Mouse (Mus musculus) forebrain, embryonic 13.5 days (tissue): ENCODE measurements at regions not wholly inside any gene's neighbourhood (a gene's known extent, or its start where the extent isn't known, plus 50 kb on each side); places are given as distances from the start of the nearest gene placed in this dataset.
A peak's percentile ranks its signal among the peaks of the same experiment; 100 is the strongest.

Experiments
- ATAC-seq: fragments of 200-750 bp; cut with Nextera tagmentation; 2 replicates; pipeline ENCODE4 v1.8.0; 2017
- H3K27ac ChIP-seq: fragments of 300-500 bp; sonication (generic); 2 replicates; pipeline ENCODE4 v1.5.1; 2015; ENCODE audit warnings: inconsistent platforms, mild to moderate bottlenecking, moderate library complexity
- H3K27me3 ChIP-seq: fragments of 300-500 bp; sonication (generic); 2 replicates; pipeline ENCODE4 v1.6.1; 2015; ENCODE audit warnings: mild to moderate bottlenecking, inconsistent platforms
- H3K36me3 ChIP-seq: fragments of 300-500 bp; sonication (generic); 2 replicates; pipeline ENCODE4 v1.6.1; 2015; ENCODE audit warnings: mild to moderate bottlenecking, inconsistent platforms; ENCODE audit not compliant: poor library complexity, severe bottlenecking
- H3K4me1 ChIP-seq: fragments of 300-500 bp; sonication (generic); 2 replicates; pipeline ENCODE4 v1.6.1; 2015; ENCODE audit warnings: inconsistent platforms
- H3K4me2 ChIP-seq: fragments of 300-500 bp; sonication (generic); 2 replicates; pipeline ENCODE4 v1.6.1; 2015; ENCODE audit warnings: inconsistent platforms, mild to moderate bottlenecking, moderate library complexity
- H3K4me3 ChIP-seq: fragments of 300-500 bp; sonication (generic); 2 replicates; pipeline ENCODE4 v1.5.1; 2015; ENCODE audit warnings: mild to moderate bottlenecking, inconsistent platforms
- H3K9ac ChIP-seq: fragments of 300-500 bp; sonication (generic); 2 replicates; pipeline ENCODE4 v1.6.1; 2015; ENCODE audit warnings: mild to moderate bottlenecking, inconsistent platforms
- H3K9me3 ChIP-seq: fragments of 300-500 bp; sonication (generic); replicated peaks from 2 replicates; pipeline ENCODE4 v1.6.1; 2016; ENCODE audit warnings: inconsistent platforms
- WGBS: fragments of 180-500 bp; shearing (Covaris S2); methylation state at CpG from one replicate; pipeline ENCODE4 v1.1.7; 2015; 5-methylcytosine and 5-hydroxymethylcytosine counted together

GRCm38 (mm10) chr10:118501571-118501970 lies 60.7 kb downstream of the Ifng start:
- Histone ChIP-seq H3K4me3 (no peak overlapping the region), H3K36me3 (no peaks in the 10 kb centered on the region), H3K9ac (no peak overlapping the region), H3K4me1 (peaks cover 2% of the 10 kb centered on the region; the same call in 1 of the 2 replicates), H3K9me3 (no peaks in the 10 kb centered on the region), H3K27me3 (no peaks in the 10 kb centered on the region), H3K27ac (no peak overlapping the region), H3K4me2 (no peak overlapping the region)
- whole genome bisulfite sequencing: 83% methylated on average over 3 of the region's 3 CpGs
- no peak for ATAC-seq

GRCm38 (mm10) chr10:118504811-118505210 lies 64.0 kb downstream of the Ifng start:
- H3K4me1 ChIP-seq: peaks cover 2% of the 10 kb centered on the region; the same call in 1 of the 2 replicates
- 0 out of 2 replicates have a peak, but pooled peaks have one; percentile 50 for ATAC-seq
- WGBS: 55% methylated on average over 4 of the region's 4 CpGs

DNA sequence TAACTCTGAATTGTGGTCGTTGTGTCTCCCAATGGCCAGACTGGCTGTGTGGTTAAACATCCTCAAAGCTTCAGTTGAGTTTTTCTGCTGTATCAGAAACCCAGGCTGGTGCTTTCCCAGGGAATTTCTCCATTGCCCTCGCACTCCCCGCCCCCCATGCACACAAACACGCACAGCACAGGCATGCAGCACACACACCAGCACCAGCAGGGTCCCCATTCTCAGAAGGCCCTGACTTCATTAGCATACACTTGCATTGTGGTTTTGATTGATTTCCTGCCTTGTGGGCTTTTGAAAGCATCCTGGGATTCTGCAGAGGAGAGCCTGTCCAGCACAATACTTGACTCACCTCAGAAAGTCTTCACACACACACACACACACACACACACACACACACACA lies 65.3 kb downstream of the Ifng start:
- H3K27ac ChIP-seq: no peak overlapping the region
- H3K9me3 ChIP-seq: no peaks in the 10 kb centered on the region
- H3K4me1 ChIP-seq: peaks cover 2% of the 10 kb centered on the region; the same call in 1 of the 2 replicates
- WGBS: 46% methylated on average over 4 of the region's 4 CpGs
- H3K9ac ChIP-seq: no peak overlapping the region
- no peak overlapping the region for H3K4me3 ChIP-seq
- ATAC-seq: no peak
- no peak overlapping the region for H3K4me2 ChIP-seq
- no peaks in the 10 kb centered on the region for H3K27me3 ChIP-seq
- no peaks in the 10 kb centered on the region for H3K36me3 ChIP-seq

More at GRCm38 (mm10) chr10:118504811-118505210, 64.0 kb downstream of the Ifng start:
- no peak overlapping the region for H3K4me2 ChIP-seq
- no peak overlapping the region for H3K4me3 ChIP-seq
- H3K27me3 ChIP-seq: no peaks in the 10 kb centered on the region
- H3K36me3 ChIP-seq: no peaks in the 10 kb centered on the region
- no peak overlapping the region for H3K9ac ChIP-seq
- no peaks in the 10 kb centered on the region for H3K9me3 ChIP-seq
- no peak overlapping the region for H3K27ac ChIP-seq

DNA sequence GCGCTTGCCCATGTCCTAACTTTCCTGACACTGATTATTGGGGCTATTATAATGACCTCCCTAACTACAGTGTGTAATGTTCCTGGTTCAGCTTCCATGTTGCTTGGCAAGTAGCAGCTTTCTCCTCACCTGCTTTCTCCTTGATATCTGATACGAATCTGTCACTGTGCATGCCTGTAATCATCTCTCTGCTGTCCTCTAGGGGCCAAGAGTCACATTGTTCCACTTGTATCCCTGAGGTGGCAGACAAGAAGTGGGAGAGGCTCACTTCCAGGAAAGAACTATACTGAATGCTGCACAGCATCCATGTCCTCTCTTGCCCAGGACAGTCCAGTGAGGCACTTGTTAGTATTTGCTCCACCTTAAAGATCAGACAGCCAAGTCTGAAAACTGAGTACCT lies 66.8 kb downstream of the Ifng start:
- Histone ChIP-seq H3K4me1 (peaks cover 2% of the 10 kb centered on the region; the same call in 1 of the 2 replicates), H3K4me3 (no peak overlapping the region), H3K9me3 (no peaks in the 10 kb centered on the region), H3K4me2 (no peak overlapping the region), H3K36me3 (no peaks in the 10 kb centered on the region), H3K27ac (no peak overlapping the region), H3K9ac (no peak overlapping the region), H3K27me3 (no peaks in the 10 kb centered on the region)
- 60% methylated on average over 2 of the region's 2 CpGs for WGBS
- ATAC-seq: no peak

DNA sequence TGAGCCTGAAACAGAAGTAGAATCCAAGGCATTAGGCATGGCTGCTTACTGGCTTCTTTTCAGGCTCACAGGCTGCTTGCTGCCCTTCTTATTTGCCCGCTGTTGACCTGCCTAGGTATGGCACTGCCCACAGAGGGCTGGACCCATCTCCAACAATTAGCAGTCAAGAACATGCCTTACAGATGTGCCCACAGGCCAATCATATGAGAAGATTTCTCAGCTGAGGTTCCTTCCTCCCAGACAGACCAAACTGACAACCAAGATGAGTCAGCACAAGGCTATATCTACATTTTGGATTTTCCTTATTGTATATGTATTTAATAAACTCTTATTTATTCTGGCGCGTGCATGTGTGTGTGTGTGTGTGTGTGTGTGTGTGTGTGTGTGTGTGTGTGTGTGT lies 76.0 kb downstream of the Ifng start:
- 96% methylated on average over 3 of the region's 3 CpGs for WGBS
- no peak overlapping the region for H3K4me2 ChIP-seq
- H3K36me3 ChIP-seq: no peaks in the 10 kb centered on the region
- no peaks in the 10 kb centered on the region for H3K4me1 ChIP-seq
- H3K27ac ChIP-seq: no peak overlapping the region
- H3K9ac ChIP-seq: no peak overlapping the region
- no peak for ATAC-seq
- H3K4me3 ChIP-seq: no peak overlapping the region
- no peaks in the 10 kb centered on the region for H3K27me3 ChIP-seq
- H3K9me3 ChIP-seq: no peaks in the 10 kb centered on the region

DNA sequence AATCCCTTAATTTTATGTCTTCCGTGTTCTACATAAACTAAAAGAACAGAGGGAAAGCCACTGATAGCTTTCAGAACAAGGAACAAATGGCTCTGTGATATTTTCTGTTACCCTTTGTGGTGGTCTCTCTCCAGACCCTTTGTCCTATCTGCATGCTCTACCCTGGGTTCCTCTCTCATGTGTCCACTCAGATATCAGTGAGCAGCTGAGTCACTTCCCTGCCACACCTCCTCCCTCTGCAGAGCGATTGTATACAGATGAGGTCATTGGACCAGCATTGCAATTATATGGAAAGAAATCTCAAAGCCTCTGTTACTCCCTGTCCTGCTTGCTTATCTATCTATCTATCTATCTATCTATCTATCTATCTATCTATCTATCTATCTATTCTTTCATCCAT lies 77.1 kb downstream of the Ifng start:
- H3K36me3 ChIP-seq: no peaks in the 10 kb centered on the region
- H3K27me3 ChIP-seq: no peaks in the 10 kb centered on the region
- no peaks in the 10 kb centered on the region for H3K9me3 ChIP-seq
- no peak overlapping the region for H3K4me2 ChIP-seq
- no peak overlapping the region for H3K27ac ChIP-seq
- H3K4me1 ChIP-seq: no peaks in the 10 kb centered on the region
- no peak overlapping the region for H3K4me3 ChIP-seq
- no peak overlapping the region for H3K9ac ChIP-seq
- ATAC-seq: no peak
- 86% methylated on average over 2 of the region's 2 CpGs for WGBS

GRCm38 (mm10) chr10:118545966-118546365 lies 105.1 kb downstream of the Ifng start:
- no peaks in the 10 kb centered on the region for H3K9me3 ChIP-seq
- H3K27ac ChIP-seq: no peak overlapping the region
- H3K4me3 ChIP-seq: no peak overlapping the region
- ATAC-seq: no peak
- no peaks in the 10 kb centered on the region for H3K4me1 ChIP-seq
- no peak overlapping the region for H3K9ac ChIP-seq
- no peaks in the 10 kb centered on the region for H3K36me3 ChIP-seq
- H3K27me3 ChIP-seq: no peaks in the 10 kb centered on the region
- no peak overlapping the region for H3K4me2 ChIP-seq
- 7% methylated on average over 1 of the region's 1 CpGs for WGBS

DNA sequence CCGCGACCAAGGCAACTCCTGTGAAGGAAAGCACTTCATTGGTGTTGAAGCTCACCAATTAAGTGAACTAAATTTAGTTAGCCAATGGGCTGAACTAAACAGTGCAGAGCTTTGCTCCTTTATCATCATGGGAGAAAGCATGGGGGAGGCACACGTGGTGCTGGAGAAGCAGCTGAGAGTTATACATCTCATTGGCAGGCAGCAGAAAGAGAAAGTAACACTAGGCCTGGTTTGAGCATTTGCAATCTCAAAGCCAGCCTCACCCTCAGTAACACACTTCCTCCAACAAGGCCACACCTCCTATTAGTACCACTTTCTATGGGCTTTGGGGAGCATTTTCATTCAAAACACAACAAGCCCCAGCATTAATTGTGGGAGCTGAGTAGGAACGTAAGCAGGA lies 109.4 kb downstream of the Ifng start:
- ATAC-seq: no peak
- H3K4me2 ChIP-seq: no peak overlapping the region
- H3K9ac ChIP-seq: no peak overlapping the region
- no peaks in the 10 kb centered on the region for H3K36me3 ChIP-seq
- no peak overlapping the region for H3K27ac ChIP-seq
- no peak overlapping the region for H3K4me3 ChIP-seq
- H3K4me1 ChIP-seq: no peaks in the 10 kb centered on the region
- WGBS: 73% methylated on average over 4 of the region's 4 CpGs
- no peaks in the 10 kb centered on the region for H3K9me3 ChIP-seq
- no peaks in the 10 kb centered on the region for H3K27me3 ChIP-seq

- Histone ChIP-seq H3K4me2 (no peak overlapping the region), H3K9me3 (no peaks in the 10 kb centered on the region), H3K4me1 (no peaks in the 10 kb centered on the region), H3K4me3 (no peak overlapping the region), H3K27me3 (no peaks in the 10 kb centered on the region), H3K27ac (no peak overlapping the region), H3K9ac (no peak overlapping the region), H3K36me3 (no peaks in the 10 kb centered on the region)
- WGBS: 78% methylated on average over 6 of the region's 6 CpGs
- no peak for ATAC-seq
Observed at GRCm38 (mm10) chr10:118558848-118559247, 118.0 kb downstream of the Ifng start.

GRCm38 (mm10) chr10:118564041-118564440 lies 123.2 kb downstream of the Ifng start:
- H3K36me3 ChIP-seq: no peaks in the 10 kb centered on the region
- H3K27me3 ChIP-seq: no peaks in the 10 kb centered on the region
- H3K4me2 ChIP-seq: no peak overlapping the region
- H3K4me3 ChIP-seq: no peak overlapping the region
- H3K4me1 ChIP-seq: 0 out of 2 replicates have a peak, but pooled peaks cover 3% of the 10 kb centered on the region
- no peak overlapping the region for H3K27ac ChIP-seq
- no peaks in the 10 kb centered on the region for H3K9me3 ChIP-seq
- no peak for ATAC-seq
- H3K9ac ChIP-seq: no peak overlapping the region
- 58% methylated on average over 8 of the region's 8 CpGs for WGBS

DNA sequence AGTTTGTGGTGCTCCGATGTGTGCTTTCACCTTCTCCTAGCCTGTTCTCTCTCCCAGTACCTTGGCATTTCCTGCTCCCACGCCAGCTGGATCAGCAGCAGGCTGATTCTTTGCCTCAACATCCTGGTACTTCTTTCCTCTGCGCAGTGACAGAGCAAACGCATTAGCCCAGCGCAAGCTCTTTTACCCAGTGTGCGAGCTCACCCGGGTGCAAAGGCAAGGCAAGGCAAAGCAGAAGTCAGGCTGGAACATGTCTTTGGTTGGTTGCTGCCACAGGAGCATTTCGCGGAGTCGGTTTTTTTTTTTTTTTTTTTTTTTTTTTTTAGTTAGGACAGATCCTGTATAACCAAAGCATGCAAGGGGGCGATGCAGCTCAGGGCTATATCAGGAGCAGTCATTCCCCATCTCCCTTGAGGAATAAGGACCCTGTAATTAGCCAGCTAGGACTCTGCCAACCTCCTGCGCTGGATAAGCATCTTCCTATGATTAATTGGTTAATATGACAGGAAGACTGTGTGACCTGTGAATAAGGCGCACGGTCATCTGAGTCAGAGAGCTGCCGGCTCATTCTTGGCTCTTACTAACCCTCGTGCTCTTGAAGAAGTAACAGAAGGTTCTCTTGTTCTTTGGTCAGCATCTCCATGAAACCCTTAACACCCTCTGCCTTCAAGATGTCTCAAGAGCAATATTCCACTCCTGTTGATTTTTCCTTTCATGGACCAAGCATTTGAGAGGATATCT lies 123.9 kb downstream of the Ifng start:
- Histone ChIP-seq H3K36me3 (no peaks in the 10 kb centered on the region), H3K27me3 (no peaks in the 10 kb centered on the region), H3K4me3 (no peak overlapping the region), H3K9me3 (no peaks in the 10 kb centered on the region), H3K4me1 (0 out of 2 replicates have a peak, but pooled peaks cover 3% of the 10 kb centered on the region), H3K9ac (no peak overlapping the region), H3K4me2 (no peak overlapping the region), H3K27ac (no peak overlapping the region)
- no peak for ATAC-seq
- WGBS: 79% methylated on average over 16 of the region's 16 CpGs

DNA sequence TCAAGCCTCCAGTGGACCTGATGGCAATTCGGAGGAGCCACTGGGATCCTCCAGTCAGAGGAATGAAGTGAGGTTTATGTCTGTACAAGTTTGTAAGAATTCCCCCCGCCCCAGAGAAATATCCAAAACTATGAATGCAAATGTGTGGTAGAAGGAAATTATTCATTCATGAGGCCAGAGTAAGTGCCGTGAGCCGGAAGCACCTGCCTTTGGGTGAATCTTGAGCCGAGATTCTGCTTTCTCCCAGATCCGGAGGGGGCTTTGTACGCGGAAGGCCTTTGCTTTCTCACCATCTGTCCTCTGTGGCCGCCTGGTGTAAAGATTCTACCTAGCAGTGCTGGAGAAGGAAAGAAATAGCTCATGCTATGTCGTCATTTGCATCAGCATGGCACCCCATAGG lies 127.8 kb downstream of the Ifng start:
- H3K4me3 ChIP-seq: no peak overlapping the region
- no peaks in the 10 kb centered on the region for H3K36me3 ChIP-seq
- no peak for ATAC-seq
- H3K4me1 ChIP-seq: 0 out of 2 replicates have a peak, but pooled peaks cover 7% of the 10 kb centered on the region
- no peak overlapping the region for H3K27ac ChIP-seq
- no peaks in the 10 kb centered on the region for H3K27me3 ChIP-seq
- no peaks in the 10 kb centered on the region for H3K9me3 ChIP-seq
- 83% methylated on average over 10 of the region's 10 CpGs for WGBS
- H3K4me2 ChIP-seq: no peak overlapping the region
- H3K9ac ChIP-seq: no peak overlapping the region

GRCm38 (mm10) chr10:118569424-118569823 lies 128.6 kb downstream of the Ifng start:
- no peak overlapping the region for H3K9ac ChIP-seq
- WGBS: 72% methylated on average over 8 of the region's 8 CpGs
- no peak overlapping the region for H3K4me2 ChIP-seq
- no peak overlapping the region for H3K4me3 ChIP-seq
- H3K27ac ChIP-seq: no peak overlapping the region
- no peaks in the 10 kb centered on the region for H3K27me3 ChIP-seq
- H3K4me1 ChIP-seq: 0 out of 2 replicates have a peak, but pooled peaks cover 7% of the 10 kb centered on the region
- H3K36me3 ChIP-seq: no peaks in the 10 kb centered on the region
- no peak for ATAC-seq
- H3K9me3 ChIP-seq: no peaks in the 10 kb centered on the region
